Mouse (Mus musculus) frontal cortex, adult (tissue): ENCODE data around the gene Ctcf.
"Not testable (repeated sequence)": the region's sequence is repeated elsewhere in the genome, so short reads cannot be mapped to it uniquely, and the experiment has no call there.

Experiments
- ATAC-seq: cut with Nextera tagmentation; 2 replicates; pipeline ENCODE4 v1.9.2; 2017; ENCODE audit warnings: mild to moderate bottlenecking, moderate library complexity, mixed read lengths; ENCODE audit not compliant: low TSS enrichment

The Ctcf gene

GRCm38 (mm10) chr8:105636018-105636962 lies at the start of gene Ctcf:
Gene Ctcf, plus strand, starts transcription at chr8:105636568.
- peak; percentile 76 for ATAC-seq

GRCm38 (mm10) chr8:105592431-105592830 lies 43.9 kb upstream of the Ctcf start:
- no peak for ATAC-seq

- ATAC-seq: peak; percentile 87
Observed at GRCm38 (mm10) chr8:105593859-105594258, 42.5 kb upstream of the Ctcf start.

GRCm38 (mm10) chr8:105594451-105595242 lies 41.7 kb upstream of the Ctcf start:
- ATAC-seq: no peak

- ATAC-seq: peak; percentile 45
Observed at GRCm38 (mm10) chr8:105596362-105597034, 39.9 kb upstream of the Ctcf start.

- ATAC-seq: no peak
Observed at GRCm38 (mm10) chr8:105598777-105599176, 37.6 kb upstream of the Ctcf start.

- ATAC-seq: no peak
Observed at GRCm38 (mm10) chr8:105601301-105601700, 35.1 kb upstream of the Ctcf start.

- ATAC-seq: not testable (repeated sequence)
Observed at GRCm38 (mm10) chr8:105602540-105602939, 33.8 kb upstream of the Ctcf start.

- ATAC-seq: peak; percentile 66
Observed at GRCm38 (mm10) chr8:105604804-105605381, 31.5 kb upstream of the Ctcf start, which contains the start of gene Ripor1. Gene Ripor1, plus strand, starts transcription at chr8:105605255.

- ATAC-seq: peak; percentile 24
Observed at GRCm38 (mm10) chr8:105605491-105606188, 30.7 kb upstream of the Ctcf start.

- ATAC-seq: peak; percentile 46
Observed at GRCm38 (mm10) chr8:105606189-105607023, 30.0 kb upstream of the Ctcf start.

GRCm38 (mm10) chr8:105607062-105607461 lies 29.3 kb upstream of the Ctcf start:
- no peak for ATAC-seq

GRCm38 (mm10) chr8:105607684-105608083 lies 28.7 kb upstream of the Ctcf start:
- ATAC-seq: no peak

GRCm38 (mm10) chr8:105609355-105609754 lies 27.0 kb upstream of the Ctcf start:
- ATAC-seq: no peak

GRCm38 (mm10) chr8:105609771-105610170 lies 26.6 kb upstream of the Ctcf start:
- no peak for ATAC-seq

- peak; percentile 53 for ATAC-seq
Observed at GRCm38 (mm10) chr8:105611836-105612235, 24.5 kb upstream of the Ctcf start.

GRCm38 (mm10) chr8:105613037-105613436 lies 23.3 kb upstream of the Ctcf start:
- no peak for ATAC-seq

GRCm38 (mm10) chr8:105613830-105614511 lies 22.4 kb upstream of the Ctcf start:
- no peak for ATAC-seq

GRCm38 (mm10) chr8:105615942-105616341 lies 20.4 kb upstream of the Ctcf start:
- ATAC-seq: peak; percentile 56
